Mouse (Mus musculus) gastrocnemius, adult 2 months (tissue): ENCODE measurements around the gene Ncoa1. TPM values are rescaled to one million over a fixed set of nuclear protein-coding genes. Genes with fewer than 3 reads are reported as not detected.
A peak's percentile ranks its signal among the peaks of the same experiment; 100 is the strongest.

Experiments
- DNase-seq: peaks from one replicate; pipeline ENCODE4 v3.0.0; 2022
- H3K27ac ChIP-seq: fragments of 200-600 bp; 2 replicates; pipeline ENCODE4 v1.8.1; 2022; ENCODE audit warnings: mild to moderate bottlenecking
- H3K4me3 ChIP-seq: fragments of 200-600 bp; 2 replicates; pipeline ENCODE4 v1.8.1; 2022; ENCODE audit warnings: mild to moderate bottlenecking, moderate library complexity
- CTCF ChIP-seq: fragments of 200-600 bp; IDR thresholded peaks from 2 replicates; pipeline ENCODE4 v1.8.1; 2022; ENCODE audit warnings: antibody characterized with exemption, mild to moderate bottlenecking, moderate library complexity
- intact Hi-C: fragments of 180-260 bp; cut with DNase I; formaldehyde crosslinking; loops from one replicate; pipeline ENCODE4 v1.15.1; 2025
- total RNA-seq, 2 experiments: library from RNA; stranded (reverse); gene quantifications; 2 replicates each; pipeline ENCODE4 v1.2.3; 2021

The Ncoa1 gene
- total RNA-seq, 2 experiments from 2014 or later, result 26.1 to 26.6 TPM

- no peak for TF ChIP-seq CTCF
- DNase-seq, result no peak
- Histone ChIP-seq H3K27ac (no peak overlapping the region), H3K4me3 (no peak overlapping the region)
- intact Hi-C loops, result no loop called here
Observed at GRCm38 (mm10) chr12:4418824-4419223, 58.2 kb downstream of the Ncoa1 start.

- Histone ChIP-seq H3K4me3 (no peak overlapping the region), H3K27ac (no peak overlapping the region)
- no peak for DNase-seq
- TF ChIP-seq CTCF, result no peak
- intact Hi-C loops, result no loop called here
Observed at GRCm38 (mm10) chr12:4417626-4418263, 59.2 kb downstream of the Ncoa1 start.

- H3K27ac ChIP-seq, result no peak overlapping the region
- no peak overlapping the region for H3K4me3 ChIP-seq
- no peak for TF ChIP-seq CTCF
- no peak for DNase-seq
- intact Hi-C loops, result no loop called here
Observed at GRCm38 (mm10) chr12:4407085-4407484, 69.9 kb downstream of the Ncoa1 start.

GRCm38 (mm10) chr12:4406155-4406554 lies 70.8 kb downstream of the Ncoa1 start:
- DNase-seq, result no peak
- no peak for TF ChIP-seq CTCF
- Histone ChIP-seq H3K4me3 (no peak overlapping the region), H3K27ac (no peak overlapping the region)
- intact Hi-C loops, result no loop called here

GRCm38 (mm10) chr12:4403206-4403605 lies 73.8 kb downstream of the Ncoa1 start:
- no peak for TF ChIP-seq CTCF
- DNase-seq, result no peak
- intact Hi-C loops, result no loop called here

GRCm38 (mm10) chr12:4396221-4396620 lies 80.8 kb downstream of the Ncoa1 start:
- Histone ChIP-seq H3K27ac (no peak overlapping the region), H3K4me3 (no peak overlapping the region)
- intact Hi-C loops, result no loop called here
- TF ChIP-seq CTCF, result no peak
- DNase-seq, result no peak

More at GRCm38 (mm10) chr12:4403206-4403605, 73.8 kb downstream of the Ncoa1 start:
- Histone ChIP-seq H3K4me3 (no peak overlapping the region), H3K27ac (no peak overlapping the region)

- Histone ChIP-seq H3K4me3 (no peak overlapping the region), H3K27ac (no peak overlapping the region)
- intact Hi-C loops, result no loop called here
- no peak for DNase-seq
- peak; percentile 23; the same call in 1 of the 2 replicates for TF ChIP-seq CTCF
Observed at GRCm38 (mm10) chr12:4392590-4392989, 84.4 kb downstream of the Ncoa1 start.

GRCm38 (mm10) chr12:4392074-4392473 lies 84.9 kb downstream of the Ncoa1 start:
- no peak for DNase-seq
- intact Hi-C loops, result no loop called here
- no peak for TF ChIP-seq CTCF
- Histone ChIP-seq H3K27ac (no peak overlapping the region), H3K4me3 (no peak overlapping the region)

- intact Hi-C loops, result no loop called here
- no peak for DNase-seq
- Histone ChIP-seq H3K27ac (no peak overlapping the region), H3K4me3 (no peak overlapping the region)
- TF ChIP-seq CTCF, result no peak
Observed at GRCm38 (mm10) chr12:4391256-4391655, 85.7 kb downstream of the Ncoa1 start.

- Histone ChIP-seq H3K27ac (no peak overlapping the region), H3K4me3 (no peak overlapping the region)
- no peak for DNase-seq
- TF ChIP-seq CTCF, result no peak
- intact Hi-C loops, result no loop called here
Observed at GRCm38 (mm10) chr12:4390721-4391120, 86.3 kb downstream of the Ncoa1 start.

GRCm38 (mm10) chr12:4386077-4386719 lies 90.8 kb downstream of the Ncoa1 start:
- H3K4me3 ChIP-seq, result no peak overlapping the region
- intact Hi-C loops, result no loop called here
- no peak for TF ChIP-seq CTCF
- H3K27ac ChIP-seq, result peak overlapping the region; percentile 65
- DNase-seq, result peak; percentile 73

GRCm38 (mm10) chr12:4383061-4383460 lies 93.9 kb downstream of the Ncoa1 start:
- H3K27ac ChIP-seq, result no peak overlapping the region; the same call in 1 of the 2 replicates
- no peak for TF ChIP-seq CTCF
- no peak for DNase-seq
- intact Hi-C loops, result no loop called here
- no peak overlapping the region for H3K4me3 ChIP-seq

GRCm38 (mm10) chr12:4379298-4379957 lies 97.6 kb downstream of the Ncoa1 start:
- TF ChIP-seq CTCF, result no peak
- H3K4me3 ChIP-seq, result no peak overlapping the region
- DNase-seq, result no peak
- H3K27ac ChIP-seq, result no peak overlapping the region
- intact Hi-C loops, result no loop called here
